Mouse (Mus musculus): ENCODE measurements around the gene Lamtor2. TPM values are rescaled to one million over a fixed set of nuclear protein-coding genes. Genes with fewer than 3 reads are reported as not detected.
"Not testable (repeated sequence)": the region's sequence is repeated elsewhere in the genome, so short reads cannot be mapped to it uniquely, and the experiment has no call there.

Lamtor2 gene
- polyA plus RNA-seq, 1 experiment from 2014 or later: 103 TPM

DNA sequence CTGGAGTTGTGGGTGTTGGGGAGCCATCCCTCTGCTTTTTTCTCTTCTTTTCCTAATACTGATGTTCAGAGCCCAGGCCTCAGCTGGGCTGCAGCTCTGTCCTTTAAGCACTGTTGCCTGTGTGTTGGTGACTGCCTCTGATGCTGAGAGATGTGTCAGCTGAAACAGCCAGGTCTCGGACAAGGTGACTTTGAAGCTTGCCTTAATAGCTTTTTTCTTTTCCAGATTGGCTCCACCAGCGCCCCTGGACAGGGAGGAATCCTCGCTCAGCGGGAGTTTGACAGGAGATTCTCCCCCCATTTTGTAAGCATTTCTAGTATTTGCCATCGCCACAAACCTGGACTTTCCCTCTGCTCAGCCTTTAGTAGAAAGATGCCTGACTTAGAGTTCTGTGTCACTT lies 33.8 kb upstream of the Lamtor2 start:
- H3K36me3 ChIP-seq (ENCODE audit: control insufficient read depth, insufficient read depth, low read length): peaks cover 23% of the 10 kb centered on the region
- H3K9ac ChIP-seq (ENCODE audit: low read length): no peak overlapping the region
- WGBS: 94% methylated on average over 5 of the region's 5 CpGs

DNA sequence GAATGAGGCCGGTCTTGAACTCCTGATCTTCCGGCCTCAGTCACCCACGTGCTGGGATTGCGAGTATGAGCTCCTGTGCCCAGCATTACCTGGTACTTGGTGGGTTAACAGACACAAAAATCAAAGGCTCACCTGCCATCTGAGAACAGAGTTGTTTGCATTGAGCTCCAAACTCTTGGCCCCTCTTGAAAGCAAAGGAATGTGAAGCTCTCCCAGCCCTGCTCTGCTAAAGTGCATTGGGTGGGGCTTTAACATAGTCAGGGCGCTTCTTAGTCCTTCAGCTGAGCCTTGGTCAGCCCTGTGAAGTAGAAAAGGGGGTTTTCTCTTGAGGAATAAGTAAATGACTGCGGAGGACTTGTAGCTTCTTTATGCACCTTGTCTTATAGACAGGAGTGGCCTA lies 32.9 kb upstream of the Lamtor2 start:
- Histone ChIP-seq H3K4me1 (ENCODE audit: control insufficient read depth, insufficient read depth, low read length) (no peaks in the 10 kb centered on the region; the same call in 1 of the 2 replicates), H3K9me3 (ENCODE audit: control insufficient read depth, low read length) (no peaks in the 10 kb centered on the region), H3K27ac (ENCODE audit: low read depth, low read length) (no peak overlapping the region), H3K4me3 (ENCODE audit: low read depth, low read length) (no peak overlapping the region), H3K36me3 (ENCODE audit: control insufficient read depth, insufficient read depth, low read length) (peaks cover 23% of the 10 kb centered on the region), H3K27me3 (ENCODE audit: control insufficient read depth, insufficient read depth, low read length) (no peaks in the 10 kb centered on the region), H3K9ac (ENCODE audit: low read length) (no peak overlapping the region), H3K4me2 (no peak overlapping the region)
- DNase-seq (ENCODE audit: low spot score, missing footprints): no peak
- WGBS: 95% methylated on average over 6 of the region's 6 CpGs
- ATAC-seq (ENCODE audit: low FRiP score): no peak

More for the DNA sequence above, 33.8 kb upstream of the Lamtor2 start:
- Histone ChIP-seq H3K4me3 (ENCODE audit: low read depth, low read length) (no peak overlapping the region), H3K27ac (ENCODE audit: low read depth, low read length) (no peak overlapping the region), H3K9me3 (ENCODE audit: control insufficient read depth, low read length) (no peaks in the 10 kb centered on the region), H3K4me2 (no peak overlapping the region), H3K27me3 (ENCODE audit: control insufficient read depth, insufficient read depth, low read length) (no peaks in the 10 kb centered on the region), H3K4me1 (ENCODE audit: control insufficient read depth, insufficient read depth, low read length) (peaks cover 1% of the 10 kb centered on the region)
- DNase-seq (ENCODE audit: low spot score, missing footprints) (no peak), ATAC-seq (ENCODE audit: low FRiP score) (no peak)

DNA sequence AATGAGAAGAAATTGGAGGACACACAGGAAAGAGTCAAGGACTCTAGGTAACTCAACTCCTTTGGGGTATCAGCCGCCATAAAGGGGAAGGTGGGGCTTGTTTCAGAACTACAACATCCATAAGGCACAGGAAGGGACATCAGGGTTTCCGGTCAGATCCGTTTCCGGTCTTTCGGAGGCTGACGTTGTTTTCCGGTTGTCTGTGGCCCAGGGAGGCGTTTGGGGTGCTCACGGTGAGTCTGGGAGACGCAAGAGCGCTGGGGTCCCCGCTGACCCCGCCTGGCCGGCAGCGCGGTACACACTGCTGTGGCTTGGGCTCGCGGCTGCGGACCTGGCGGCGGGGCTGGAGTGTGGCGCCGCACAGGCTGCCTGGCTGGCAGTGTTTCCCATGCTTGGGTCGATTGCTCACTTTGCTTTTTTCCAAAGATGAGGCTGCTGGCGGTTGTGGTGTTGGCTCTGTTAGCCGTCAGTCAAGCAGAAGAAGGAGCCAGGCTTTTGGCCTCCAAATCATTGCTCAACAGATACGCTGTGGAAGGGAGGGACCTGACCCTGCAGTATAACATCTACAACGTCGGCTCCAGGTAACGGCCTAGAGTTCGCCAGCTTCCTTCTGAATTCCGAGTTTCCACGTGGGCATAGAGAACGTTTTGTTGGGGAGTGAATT lies 26.7 kb upstream of the Lamtor2 start:
- peak overlapping the region; percentile 90 for H3K4me3 ChIP-seq (ENCODE audit: low read depth, low read length)
- H3K4me1 ChIP-seq (ENCODE audit: control insufficient read depth, insufficient read depth, low read length): peaks cover 5% of the 10 kb centered on the region; the same call in 1 of the 2 replicates
- H3K27ac ChIP-seq (ENCODE audit: low read depth, low read length): no peak overlapping the region
- WGBS: under 1% methylated on average over 34 of the region's 34 CpGs
- H3K36me3 ChIP-seq (ENCODE audit: control insufficient read depth, insufficient read depth, low read length): peaks cover 8% of the 10 kb centered on the region; the same call in 1 of the 2 replicates
- DNase-seq (ENCODE audit: low spot score, missing footprints) (peak; percentile 97), ATAC-seq (ENCODE audit: low FRiP score) (peak; percentile 87)
- H3K9ac ChIP-seq (ENCODE audit: low read length): peak overlapping the region; percentile 88
- peak overlapping the region; percentile 85 for H3K4me2 ChIP-seq
- no peaks in the 10 kb centered on the region for H3K9me3 ChIP-seq (ENCODE audit: control insufficient read depth, low read length)
- H3K27me3 ChIP-seq (ENCODE audit: control insufficient read depth, insufficient read depth, low read length): no peaks in the 10 kb centered on the region

DNA sequence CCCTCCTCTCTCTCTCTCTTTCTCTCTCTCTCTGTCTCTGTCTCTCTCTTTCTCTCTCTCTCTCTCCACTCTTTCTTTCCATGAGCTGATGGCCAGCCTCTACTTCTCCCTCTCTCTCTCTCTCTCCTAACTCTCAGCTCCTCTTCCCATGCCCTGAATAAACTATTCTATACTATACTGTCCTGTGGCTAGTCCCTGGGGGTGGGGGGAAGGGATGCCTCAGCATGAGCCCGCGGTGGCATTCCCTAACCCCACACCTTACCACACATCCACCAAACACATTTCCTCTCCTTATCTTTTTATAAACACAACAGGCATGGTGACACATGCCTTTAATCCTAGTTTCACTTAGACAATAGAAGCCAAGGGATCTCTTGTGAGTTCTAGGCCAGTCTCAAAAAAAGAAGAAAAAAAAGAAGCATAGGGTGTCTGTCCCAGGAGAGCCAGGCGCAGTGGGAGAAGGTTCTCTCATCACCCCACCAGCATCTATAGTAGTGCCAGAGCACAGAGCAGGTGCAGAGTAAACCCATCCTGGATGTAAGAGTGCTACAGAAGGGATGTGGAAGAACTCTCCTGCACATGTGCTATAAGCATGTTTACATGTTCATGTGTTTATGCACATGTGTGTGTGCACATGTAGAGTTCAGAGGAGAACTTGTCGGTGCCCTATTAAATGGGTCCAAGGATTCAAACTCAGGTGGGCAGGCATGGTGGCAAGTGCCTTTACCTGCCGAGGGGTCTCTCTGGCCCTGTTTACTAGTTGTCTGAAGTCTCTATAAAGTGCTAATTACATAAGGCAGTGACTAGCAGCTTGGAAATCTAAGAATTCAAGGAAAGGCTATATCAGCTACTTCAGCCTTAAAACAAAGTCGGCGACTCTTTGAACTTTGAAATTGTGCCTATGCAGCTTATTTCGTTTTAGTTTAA lies 25.9 kb upstream of the Lamtor2 start:
- peaks cover 5% of the 10 kb centered on the region; the same call in 1 of the 2 replicates for H3K4me1 ChIP-seq (ENCODE audit: control insufficient read depth, insufficient read depth, low read length)
- no peak overlapping the region for H3K27ac ChIP-seq (ENCODE audit: low read depth, low read length)
- peak overlapping the region; percentile 90 for H3K4me3 ChIP-seq (ENCODE audit: low read depth, low read length)
- H3K9me3 ChIP-seq (ENCODE audit: control insufficient read depth, low read length): no peaks in the 10 kb centered on the region
- DNase-seq (ENCODE audit: low spot score, missing footprints): no peak
- 45% methylated on average over 8 of the region's 8 CpGs for WGBS
- H3K27me3 ChIP-seq (ENCODE audit: control insufficient read depth, insufficient read depth, low read length): no peaks in the 10 kb centered on the region
- H3K36me3 ChIP-seq (ENCODE audit: control insufficient read depth, insufficient read depth, low read length): peaks cover 8% of the 10 kb centered on the region; the same call in 1 of the 2 replicates
- peak overlapping the region; percentile 88 for H3K9ac ChIP-seq (ENCODE audit: low read length)
- peak; percentile 51; the same call in 1 of the 2 replicates for ATAC-seq (ENCODE audit: low FRiP score)
- peak overlapping the region; percentile 85 for H3K4me2 ChIP-seq

DNA sequence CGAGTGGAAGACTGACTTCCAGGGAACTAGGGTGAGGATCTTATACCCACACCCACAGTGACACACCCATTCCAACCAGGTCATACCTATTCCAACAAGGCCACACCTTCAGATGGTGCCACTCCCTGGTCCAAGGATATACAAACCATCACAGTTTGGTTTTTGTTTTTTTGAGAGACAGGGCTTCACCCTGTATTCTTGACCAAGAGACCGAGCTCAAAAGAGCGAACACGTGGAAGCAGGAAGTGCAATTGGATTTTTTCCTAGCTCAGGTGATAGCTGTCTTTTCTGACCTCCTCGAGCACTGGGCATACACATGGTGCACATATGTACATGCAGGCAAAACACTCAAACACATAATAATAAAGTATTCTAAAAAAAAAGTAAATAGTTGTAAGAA lies 25.0 kb upstream of the Lamtor2 start:
- H3K27ac ChIP-seq (ENCODE audit: low read depth, low read length); H3K9ac ChIP-seq (ENCODE audit: low read length); H3K9me3 ChIP-seq (ENCODE audit: control insufficient read depth, low read length); ATAC-seq (ENCODE audit: low FRiP score); H3K36me3 ChIP-seq (ENCODE audit: control insufficient read depth, insufficient read depth, low read length); H3K27me3 ChIP-seq (ENCODE audit: control insufficient read depth, insufficient read depth, low read length); H3K4me2 ChIP-seq; DNase-seq (ENCODE audit: low spot score, missing footprints); H3K4me1 ChIP-seq (ENCODE audit: control insufficient read depth, insufficient read depth, low read length); H3K4me3 ChIP-seq (ENCODE audit: low read depth, low read length): not testable (repeated sequence)
- WGBS: 91% methylated on average over 5 of the region's 5 CpGs

DNA sequence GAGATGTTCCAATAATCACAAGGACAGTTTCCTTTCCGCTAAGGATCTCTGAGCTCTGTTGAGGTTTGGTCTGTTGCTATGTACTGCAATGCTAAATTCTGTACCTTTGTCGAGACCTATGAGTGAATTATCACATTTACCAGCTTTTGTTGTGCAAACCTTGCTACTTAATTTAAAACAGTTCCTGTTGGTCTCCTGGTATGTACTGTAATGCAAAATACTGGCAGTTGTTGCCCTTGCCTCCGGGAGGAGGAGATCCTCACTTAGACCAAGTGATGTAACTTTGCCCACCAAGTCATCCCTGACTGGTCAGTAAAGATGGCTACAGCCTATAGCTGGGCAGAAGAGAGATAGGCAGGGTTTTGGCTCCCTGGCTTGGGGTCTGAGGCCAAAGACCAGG lies 22.7 kb upstream of the Lamtor2 start, which contains the start of gene Ssr2:
Gene Ssr2, plus strand, starts transcription at position 337 of the 400 bp plus-strand sequence.
- DNase-seq (ENCODE audit: low spot score, missing footprints): no peak
- H3K27ac ChIP-seq (ENCODE audit: low read depth, low read length): no peak within 1 kb of the TSS
- H3K4me1 ChIP-seq (ENCODE audit: control insufficient read depth, insufficient read depth, low read length): peaks cover 5% of the 10 kb centered on the region; the same call in 1 of the 2 replicates
- no peak within 1 kb of the TSS for H3K4me3 ChIP-seq (ENCODE audit: low read depth, low read length)
- no peak for ATAC-seq (ENCODE audit: low FRiP score)
- H3K9me3 ChIP-seq (ENCODE audit: control insufficient read depth, low read length): no peaks in the 10 kb centered on the region
- H3K27me3 ChIP-seq (ENCODE audit: control insufficient read depth, insufficient read depth, low read length): no peaks in the 10 kb centered on the region
- no peaks in the 10 kb centered on the region for H3K36me3 ChIP-seq (ENCODE audit: control insufficient read depth, insufficient read depth, low read length)
- 84% methylated on average over 3 of the region's 3 CpGs for WGBS
- no peak within 1 kb of the TSS for H3K9ac ChIP-seq (ENCODE audit: low read length)
- no peak within 1 kb of the TSS for H3K4me2 ChIP-seq

DNA sequence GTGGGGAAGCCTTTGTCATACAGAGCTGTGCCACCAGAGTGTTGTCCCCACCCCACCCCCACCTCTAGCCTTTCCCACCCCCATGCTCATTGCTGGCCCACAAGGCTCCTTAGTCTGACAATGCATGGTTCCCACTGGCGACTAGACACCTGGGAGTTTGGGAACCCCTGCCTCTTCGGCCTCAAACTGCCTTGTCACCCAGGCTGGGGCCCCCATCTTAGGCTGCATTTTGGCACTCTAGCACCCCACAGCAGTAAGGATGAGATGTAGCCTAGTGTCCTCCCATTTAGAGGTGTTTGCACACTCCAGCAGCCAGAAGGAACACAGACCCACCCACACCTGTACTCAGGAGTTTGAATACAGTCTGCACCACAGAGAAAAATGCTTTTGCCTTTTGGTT lies 20.9 kb upstream of the Lamtor2 start:
- no peaks in the 10 kb centered on the region for H3K9me3 ChIP-seq (ENCODE audit: control insufficient read depth, low read length)
- H3K36me3 ChIP-seq (ENCODE audit: control insufficient read depth, insufficient read depth, low read length): peaks cover 13% of the 10 kb centered on the region; the same call in 1 of the 2 replicates
- H3K9ac ChIP-seq (ENCODE audit: low read length): no peak overlapping the region
- H3K4me3 ChIP-seq (ENCODE audit: low read depth, low read length): no peak overlapping the region
- H3K27ac ChIP-seq (ENCODE audit: low read depth, low read length): no peak overlapping the region
- ATAC-seq (ENCODE audit: low FRiP score): no peak
- no peak overlapping the region for H3K4me2 ChIP-seq
- H3K4me1 ChIP-seq (ENCODE audit: control insufficient read depth, insufficient read depth, low read length): no peaks in the 10 kb centered on the region; the same call in 1 of the 2 replicates
- no peaks in the 10 kb centered on the region for H3K27me3 ChIP-seq (ENCODE audit: control insufficient read depth, insufficient read depth, low read length)
- DNase-seq (ENCODE audit: low spot score, missing footprints): no peak
- WGBS: 79% methylated on average over 2 of the region's 2 CpGs

DNA sequence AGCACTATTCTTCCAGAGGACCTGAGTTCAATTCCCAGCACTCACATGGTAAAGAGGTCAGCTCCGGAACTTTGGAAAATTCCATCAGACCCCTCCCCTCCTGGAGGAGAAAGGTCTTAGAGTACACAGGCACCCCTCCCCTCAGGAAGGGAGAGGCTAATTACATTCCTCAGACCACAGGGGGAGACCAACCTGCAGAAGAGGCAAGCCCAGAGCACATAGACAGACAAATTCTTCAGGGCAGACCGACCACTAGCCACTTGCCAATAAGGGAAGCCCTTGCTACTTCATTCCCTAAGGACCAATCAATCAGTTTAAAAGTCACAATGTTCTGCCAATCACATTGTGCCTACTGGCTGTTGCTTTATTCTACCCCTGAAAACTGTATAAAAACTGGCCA lies 20.0 kb upstream of the Lamtor2 start:
- H3K27ac ChIP-seq (ENCODE audit: low read depth, low read length): no peak overlapping the region
- H3K4me2 ChIP-seq: no peak overlapping the region
- no peak overlapping the region for H3K9ac ChIP-seq (ENCODE audit: low read length)
- no peaks in the 10 kb centered on the region for H3K4me1 ChIP-seq (ENCODE audit: control insufficient read depth, insufficient read depth, low read length)
- DNase-seq (ENCODE audit: low spot score, missing footprints) (no peak), ATAC-seq (ENCODE audit: low FRiP score) (no peak)
- H3K4me3 ChIP-seq (ENCODE audit: low read depth, low read length): no peak overlapping the region
- no peaks in the 10 kb centered on the region for H3K9me3 ChIP-seq (ENCODE audit: control insufficient read depth, low read length)
- WGBS: 85% methylated on average over 2 of the region's 2 CpGs
- peaks cover 23% of the 10 kb centered on the region; the same call in 1 of the 2 replicates for H3K36me3 ChIP-seq (ENCODE audit: control insufficient read depth, insufficient read depth, low read length)
- H3K27me3 ChIP-seq (ENCODE audit: control insufficient read depth, insufficient read depth, low read length): no peaks in the 10 kb centered on the region

DNA sequence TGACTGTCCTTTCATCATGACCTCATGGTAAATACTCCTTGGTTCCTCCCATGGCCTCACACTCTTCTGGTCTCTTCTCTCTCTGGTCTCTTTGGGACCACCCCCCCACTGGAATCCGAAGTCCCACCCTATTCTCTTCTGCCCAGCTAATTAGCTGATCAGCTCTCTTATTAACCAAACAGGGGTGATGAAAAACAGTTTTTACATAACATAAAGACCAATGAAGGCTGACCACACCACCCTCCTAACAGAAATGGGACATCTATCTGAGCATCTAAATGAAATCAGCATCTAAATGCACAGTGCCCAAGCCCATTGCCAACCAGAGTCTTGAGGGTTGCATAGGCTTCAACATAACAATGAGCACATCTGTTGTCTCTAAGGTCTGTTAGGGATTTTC lies 19.0 kb upstream of the Lamtor2 start:
- Histone ChIP-seq H3K4me2 (no peak overlapping the region), H3K4me3 (ENCODE audit: low read depth, low read length) (no peak overlapping the region), H3K4me1 (ENCODE audit: control insufficient read depth, insufficient read depth, low read length) (no peaks in the 10 kb centered on the region), H3K27me3 (ENCODE audit: control insufficient read depth, insufficient read depth, low read length) (no peaks in the 10 kb centered on the region), H3K36me3 (ENCODE audit: control insufficient read depth, insufficient read depth, low read length) (peaks cover 28% of the 10 kb centered on the region; the same call in 1 of the 2 replicates), H3K9me3 (ENCODE audit: control insufficient read depth, low read length) (no peaks in the 10 kb centered on the region), H3K27ac (ENCODE audit: low read depth, low read length) (no peak overlapping the region), H3K9ac (ENCODE audit: low read length) (no peak overlapping the region)
- DNase-seq (ENCODE audit: low spot score, missing footprints): no peak
- ATAC-seq (ENCODE audit: low FRiP score): no peak
- 64% methylated on average over 1 of the region's 1 CpGs for WGBS
